Mouse (Mus musculus): Measurements from ENCODE around the gene Mecom. TPM values are rescaled to one million over a fixed set of nuclear protein-coding genes. Genes with fewer than 3 reads are reported as not detected.

Mecom gene
- total and polyA plus RNA-seq, 3 experiments = not detected

DNA sequence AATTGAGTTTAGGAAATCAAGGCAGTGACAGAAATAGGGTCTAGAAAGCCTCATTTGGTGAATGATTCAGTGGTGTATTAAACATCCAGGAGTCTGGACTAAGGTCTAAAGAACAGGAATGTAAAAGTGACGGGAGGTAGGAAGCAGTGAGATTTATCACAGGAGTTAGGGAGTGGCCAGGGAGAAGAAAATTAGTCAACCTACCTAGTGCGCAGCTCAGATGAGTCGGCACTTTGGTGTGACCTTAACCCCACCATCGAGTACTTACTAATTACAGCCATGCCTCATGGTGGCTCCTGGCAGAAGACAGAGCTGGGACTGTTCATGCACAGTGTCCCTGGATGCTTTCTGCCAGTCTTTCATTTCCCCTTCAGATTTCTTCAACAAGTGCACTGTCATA lies 61.4 kb downstream of the Mecom start:
- Histone ChIP-seq H3K4me2 (ENCODE audit: insufficient read depth, low read depth, poor library complexity, severe bottlenecking) (no peak overlapping the region), H3K27me3 (replicated peaks) (no peaks in the 10 kb centered on the region), H3K27ac (ENCODE audit: insufficient read depth, low read depth) (no peak overlapping the region), H3K9ac (ENCODE audit: insufficient read depth, low read depth) (no peak overlapping the region), H3K36me3 (replicated peaks in 1 of 2; ENCODE audit: control insufficient read depth in 1 of 2, insufficient read depth in 1 of 2, low read length in 1 of 2) (no peaks in the 10 kb centered on the region), H3K79me2 (replicated peaks; ENCODE audit: control insufficient read depth, extremely low read depth, insufficient read depth, poor library complexity, severe bottlenecking) (no peaks in the 10 kb centered on the region), H3K9me3 (replicated peaks; ENCODE audit: low read length) (no peaks in the 10 kb centered on the region), H3K4me3 (replicated peaks in 1 of 3; ENCODE audit: low read depth in 2 of 3, low read length in 2 of 3, poor library complexity in 1 of 3) (no peak overlapping the region), H3K4me1 (ENCODE audit: control insufficient read depth in 1 of 2, insufficient read depth in 2 of 2) (no peaks in the 10 kb centered on the region)
- dilution Hi-C loops (cut with MboI; ENCODE audit: extremely low pct_ligation_motif_present, extremely low pct_unique_long_range_greater_than_20kb, low sequenced_read_pairs) (no loop called here), in situ Hi-C loops (cut with MboI; ENCODE audit: low pct_ligation_motif_present, low pct_unique_long_range_greater_than_20kb, low sequenced_read_pairs) (no loop called here)
- no peak for DNase-seq (ENCODE audit: extremely low read depth)
- TF ChIP-seq E2F4 (IDR thresholded peaks at IDR 0.05; ENCODE audit: insufficient replicate concordance, low read depth, low read length) (no peak), CHD2 (IDR thresholded peaks at IDR 0.05; ENCODE audit: low read length) (no peak), ETS1 (conservative IDR thresholded peaks at IDR 0.05; ENCODE audit: low read depth, low read length) (no peak), PAX5 (IDR thresholded peaks at IDR 0.05; ENCODE audit: low read length) (no peak), ELF1 (IDR thresholded peaks at IDR 0.05; ENCODE audit: low read depth, low read length) (no peak), UBTF (IDR thresholded peaks at IDR 0.05; ENCODE audit: low read depth, low read length) (no peak), SMC3 (IDR thresholded peaks at IDR 0.05; ENCODE audit: low read depth, low read length) (no peak), ZKSCAN1 (IDR thresholded peaks at IDR 0.05; ENCODE audit: borderline replicate concordance, low read depth, low read length) (no peak), HCFC1 (IDR thresholded peaks at IDR 0.05; ENCODE audit: low read depth, low read length) (no peak), ZC3H11A (IDR thresholded peaks at IDR 0.05; ENCODE audit: low read depth, low read length) (no peak), MAZ (IDR thresholded peaks at IDR 0.05; ENCODE audit: low read depth, low read length) (no peak), JUN (IDR thresholded peaks at IDR 0.05; ENCODE audit: insufficient read depth, low read depth, low read length) (no peak), NRF1 (IDR thresholded peaks at IDR 0.05; ENCODE audit: low read depth, low read length) (no peak), MAX (IDR thresholded peaks at IDR 0.05; ENCODE audit: low read length) (no peak), JUND (conservative IDR thresholded peaks at IDR 0.05; ENCODE audit: low read depth, low read length) (no peak), IRF4 (IDR thresholded peaks at IDR 0.05; ENCODE audit: low read depth, low read length) (no peak)

- DNase-seq (ENCODE audit: extremely low read depth) = no peak
- no peak for TF ChIP-seq MAZ (IDR thresholded peaks at IDR 0.05; ENCODE audit: low read depth, low read length)
- TF ChIP-seq MXI1 (IDR thresholded peaks at IDR 0.05; ENCODE audit: low read depth, low read length) = no peak
- TF ChIP-seq ZC3H11A (IDR thresholded peaks at IDR 0.05; ENCODE audit: low read depth, low read length) = no peak
- no peak for TF ChIP-seq TCF12 (IDR thresholded peaks at IDR 0.05; ENCODE audit: low read depth, low read length)
- TF ChIP-seq IRF4 (IDR thresholded peaks at IDR 0.05; ENCODE audit: low read depth, low read length) = no peak
- TF ChIP-seq NRF1 (IDR thresholded peaks at IDR 0.05; ENCODE audit: low read depth, low read length) = no peak
- no peak for TF ChIP-seq E2F4 (IDR thresholded peaks at IDR 0.05; ENCODE audit: insufficient replicate concordance, low read depth, low read length)
- in situ Hi-C loops (cut with MboI; ENCODE audit: low pct_ligation_motif_present, low pct_unique_long_range_greater_than_20kb, low sequenced_read_pairs) = no loop called here
- Histone ChIP-seq H3K4me3 (replicated peaks in 1 of 3; ENCODE audit: low read depth in 2 of 3, low read length in 2 of 3, poor library complexity in 1 of 3) (no peak overlapping the region), H3K4me1 (ENCODE audit: control insufficient read depth in 1 of 2, insufficient read depth in 2 of 2) (peaks cover 0 to 12% of the 10 kb centered on the region in 2 experiments; a peak in 2 of 4 replicates), H3K4me2 (ENCODE audit: insufficient read depth, low read depth, poor library complexity, severe bottlenecking) (no peak overlapping the region), H3K27me3 (replicated peaks) (no peaks in the 10 kb centered on the region), H3K79me2 (replicated peaks; ENCODE audit: control insufficient read depth, extremely low read depth, insufficient read depth, poor library complexity, severe bottlenecking) (no peaks in the 10 kb centered on the region), H3K27ac (ENCODE audit: insufficient read depth, low read depth) (no peak overlapping the region), H3K36me3 (replicated peaks in 1 of 2; ENCODE audit: control insufficient read depth in 1 of 2, insufficient read depth in 1 of 2, low read length in 1 of 2) (no peaks in the 10 kb centered on the region), H3K9me3 (replicated peaks; ENCODE audit: low read length) (no peaks in the 10 kb centered on the region), H3K9ac (ENCODE audit: insufficient read depth, low read depth) (no peak overlapping the region)
- dilution Hi-C loops (cut with MboI; ENCODE audit: extremely low pct_ligation_motif_present, extremely low pct_unique_long_range_greater_than_20kb, low sequenced_read_pairs) = no loop called here
These were observed 64.7 kb downstream of the Mecom start for GRCm38 (mm10) chr3:30483006-30483684.

Measured in CH12.LX (cell line).